Mouse (Mus musculus) bone marrow macrophage, adult 2 months (primary cell): ENCODE measurements at regions not wholly inside any gene's neighbourhood (a gene's known extent, or its start where the extent isn't known, plus 50 kb on each side); places are given as distances from the start of the nearest gene placed in this dataset.

Source experiments
- H3K27ac ChIP-seq: 2 replicates; pipeline ENCODE4 v1.5.1; 2012; ENCODE audit warnings: low read depth, low read length; ENCODE audit not compliant: insufficient read depth
- H3K4me1 ChIP-seq: 2 replicates; pipeline ENCODE4 v1.6.1; 2012; ENCODE audit warnings: low read length; ENCODE audit not compliant: control insufficient read depth, insufficient read depth
- H3K4me3 ChIP-seq: 2 replicates; pipeline ENCODE4 v1.5.1; 2012; ENCODE audit warnings: mild to moderate bottlenecking, low read length, moderate library complexity; ENCODE audit not compliant: insufficient read depth
- CTCF ChIP-seq: IDR thresholded peaks from 2 replicates; pipeline ENCODE4 v1.5.1; 2012; ENCODE audit warnings: low read depth, mild to moderate bottlenecking, low read length, moderate library complexity
- POLR2A ChIP-seq: IDR thresholded peaks from 2 replicates; pipeline ENCODE4 v1.6.1; 2012; ENCODE audit warnings: mild to moderate bottlenecking, low read depth, low read length, borderline replicate concordance

DNA sequence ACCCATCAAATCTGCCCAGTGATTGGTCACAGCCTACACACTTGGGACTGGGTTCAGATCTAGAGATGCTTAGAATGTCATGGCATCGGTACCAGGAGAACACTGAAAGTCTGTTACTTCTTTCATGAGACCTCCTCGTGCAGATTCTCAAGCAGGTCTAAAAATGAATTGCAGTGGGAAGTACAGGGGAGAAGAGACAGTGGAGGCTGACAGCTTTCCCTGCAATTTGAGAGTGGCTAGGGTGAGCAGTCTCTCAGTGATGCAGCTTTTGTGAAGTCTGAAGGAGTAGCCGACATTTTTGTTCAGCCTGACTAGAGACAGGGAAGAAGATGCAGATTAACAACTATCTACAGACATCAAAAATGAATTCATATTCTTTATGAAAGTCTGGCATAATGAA is 112.5 kb downstream of the Fam198b start:
- Histone ChIP-seq H3K27ac (no peak overlapping the region), H3K4me3 (no peak overlapping the region), H3K4me1 (no peaks in the 10 kb centered on the region)
- TF ChIP-seq POLR2A = no peak
- no peak for TF ChIP-seq CTCF

DNA sequence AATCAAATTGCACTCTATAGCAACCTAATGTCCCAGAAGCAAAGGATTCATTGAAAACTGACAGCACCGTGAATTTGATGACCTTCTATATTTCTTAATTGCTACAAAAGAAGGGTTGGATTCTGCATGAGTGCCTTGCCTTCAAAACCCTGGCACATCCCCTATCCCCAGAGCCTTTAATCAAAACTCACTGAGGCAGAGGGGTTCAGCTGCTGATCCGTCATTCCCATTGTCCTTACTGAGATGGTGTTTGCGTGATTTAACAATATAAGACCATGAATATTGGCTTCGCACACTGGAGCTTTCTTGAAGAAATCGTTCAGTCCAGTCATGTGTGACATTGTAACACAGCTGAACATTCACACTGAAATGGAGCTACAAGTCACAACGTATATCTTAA is 118.0 kb downstream of the Fam198b start:
- H3K4me1 ChIP-seq = no peaks in the 10 kb centered on the region
- TF ChIP-seq POLR2A (no peak), CTCF (no peak)
- no peak overlapping the region for H3K4me3 ChIP-seq
- no peak overlapping the region for H3K27ac ChIP-seq

DNA sequence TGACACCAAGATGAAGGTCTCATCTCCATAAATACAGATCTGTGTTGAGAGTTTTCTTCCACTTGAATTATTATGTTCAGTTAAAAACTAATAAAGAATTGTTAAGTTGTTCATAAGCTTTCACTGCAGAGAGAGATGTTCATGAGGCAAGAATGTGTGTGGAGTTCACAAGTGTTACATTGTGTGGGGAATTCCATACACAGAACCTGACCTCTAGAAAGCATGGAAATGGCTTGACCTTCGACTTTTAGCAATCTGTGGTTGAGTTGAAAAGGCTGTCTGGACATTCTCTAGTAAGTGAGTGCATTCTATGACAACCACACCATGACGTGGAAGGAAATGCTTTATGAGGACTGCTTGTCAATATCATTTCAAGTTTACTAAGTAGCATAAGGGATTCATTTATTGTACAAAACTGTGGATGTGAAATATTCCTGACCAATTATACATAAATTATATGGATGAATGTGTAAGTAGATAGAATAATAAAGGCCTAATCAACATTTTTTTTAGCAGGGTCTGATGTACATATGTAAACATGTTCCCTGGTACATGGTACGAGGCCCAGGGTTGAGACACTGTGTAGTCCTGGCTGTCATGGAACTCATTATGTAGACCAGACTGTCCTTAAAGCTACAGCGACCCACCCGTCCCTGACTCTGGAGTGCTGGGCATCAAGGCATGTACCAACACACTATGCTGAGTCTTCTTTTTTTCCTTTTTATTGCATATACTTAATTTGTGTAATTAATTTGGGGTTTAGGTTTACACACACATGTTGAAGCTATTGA is 119.2 kb downstream of the Fam198b start:
- Histone ChIP-seq H3K27ac (no peak overlapping the region), H3K4me3 (no peak overlapping the region), H3K4me1 (no peaks in the 10 kb centered on the region)
- TF ChIP-seq CTCF (no peak), POLR2A (no peak)

- H3K27ac ChIP-seq = no peak overlapping the region
- no peak overlapping the region for H3K4me3 ChIP-seq
- H3K4me1 ChIP-seq = no peaks in the 10 kb centered on the region
- TF ChIP-seq POLR2A (no peak), CTCF (no peak)
Measured at GRCm38 (mm10) chr3:80004556-80004955, 120.2 kb downstream of the Fam198b start.

DNA sequence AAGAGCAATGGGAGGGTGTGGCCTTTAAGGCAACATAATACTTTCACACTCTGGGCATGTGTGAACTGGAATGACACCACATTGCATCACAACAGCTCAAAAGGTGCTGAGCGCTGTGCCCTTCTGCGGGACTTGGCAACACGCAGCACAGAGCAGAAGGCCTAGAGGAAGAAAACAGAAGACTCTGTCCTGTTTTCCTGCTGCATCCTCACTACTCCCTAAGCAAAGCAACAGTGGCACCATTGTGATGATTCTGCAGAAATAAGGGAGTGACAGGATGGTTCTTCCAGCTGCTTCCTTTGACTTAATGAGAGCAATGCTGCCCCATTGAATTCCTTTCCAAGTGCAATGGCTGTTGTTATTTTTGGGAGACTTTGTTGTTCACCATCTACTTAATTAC is 120.6 kb downstream of the Fam198b start:
- TF ChIP-seq POLR2A (no peak), CTCF (no peak)
- Histone ChIP-seq H3K4me1 (no peaks in the 10 kb centered on the region), H3K4me3 (no peak overlapping the region), H3K27ac (no peak overlapping the region)

DNA sequence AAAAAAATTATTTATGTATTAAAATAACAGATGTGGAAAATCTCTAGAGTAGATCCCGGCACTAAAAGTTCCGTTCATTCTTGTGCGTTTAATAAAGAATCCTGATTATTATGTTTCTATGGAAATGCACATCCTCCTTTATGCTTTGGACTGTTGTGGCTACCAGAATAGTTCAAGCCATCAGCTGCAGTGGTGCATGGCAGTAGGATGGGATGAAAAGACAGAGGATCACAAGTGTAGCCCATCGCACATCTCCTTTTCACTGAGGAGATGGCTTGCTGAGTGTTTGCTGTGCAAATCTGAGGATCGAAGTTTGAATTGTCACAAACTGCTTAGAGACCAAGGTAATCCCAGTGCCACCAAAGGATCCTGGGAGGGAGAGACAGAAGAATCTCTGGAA is 121.0 kb downstream of the Fam198b start:
- TF ChIP-seq POLR2A (no peak), CTCF (no peak)
- no peak overlapping the region for H3K4me3 ChIP-seq
- no peaks in the 10 kb centered on the region for H3K4me1 ChIP-seq
- H3K27ac ChIP-seq = no peak overlapping the region

GRCm38 (mm10) chr3:80006263-80006662 is 121.9 kb downstream of the Fam198b start:
- no peaks in the 10 kb centered on the region for H3K4me1 ChIP-seq
- no peak overlapping the region for H3K4me3 ChIP-seq
- H3K27ac ChIP-seq = no peak overlapping the region
- TF ChIP-seq CTCF (no peak), POLR2A (no peak)

DNA sequence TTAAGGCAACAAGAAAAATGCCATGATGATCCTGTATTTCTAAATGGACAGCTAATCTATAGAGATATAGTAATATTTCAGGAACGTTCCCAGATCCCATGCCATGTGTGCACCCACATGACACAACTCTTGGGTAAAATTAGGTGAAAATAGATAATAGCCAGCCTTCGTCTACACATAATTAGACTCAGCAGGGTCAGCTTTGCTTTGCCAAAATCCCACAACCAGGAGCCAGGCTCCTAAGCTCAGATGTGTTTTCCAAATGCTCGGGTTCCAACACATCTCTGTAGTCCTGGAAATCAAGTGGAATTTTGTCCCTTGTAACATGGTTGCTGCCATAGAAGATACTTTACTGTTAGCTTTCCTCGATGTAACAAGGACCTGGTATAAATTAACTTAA is 122.7 kb downstream of the Fam198b start:
- TF ChIP-seq POLR2A = no peak
- TF ChIP-seq CTCF = no peak
- Histone ChIP-seq H3K27ac (no peak overlapping the region), H3K4me3 (no peak overlapping the region), H3K4me1 (no peaks in the 10 kb centered on the region)

GRCm38 (mm10) chr3:80009275-80009674 is 124.9 kb downstream of the Fam198b start:
- no peak for TF ChIP-seq POLR2A
- Histone ChIP-seq H3K4me3 (no peak overlapping the region), H3K4me1 (no peaks in the 10 kb centered on the region), H3K27ac (no peak overlapping the region)

- H3K4me3 ChIP-seq = no peak overlapping the region
- H3K4me1 ChIP-seq = no peaks in the 10 kb centered on the region
- no peak for TF ChIP-seq POLR2A
- TF ChIP-seq CTCF = no peak
- no peak overlapping the region for H3K27ac ChIP-seq
Measured at GRCm38 (mm10) chr3:80025795-80026194, 141.5 kb downstream of the Fam198b start.

DNA sequence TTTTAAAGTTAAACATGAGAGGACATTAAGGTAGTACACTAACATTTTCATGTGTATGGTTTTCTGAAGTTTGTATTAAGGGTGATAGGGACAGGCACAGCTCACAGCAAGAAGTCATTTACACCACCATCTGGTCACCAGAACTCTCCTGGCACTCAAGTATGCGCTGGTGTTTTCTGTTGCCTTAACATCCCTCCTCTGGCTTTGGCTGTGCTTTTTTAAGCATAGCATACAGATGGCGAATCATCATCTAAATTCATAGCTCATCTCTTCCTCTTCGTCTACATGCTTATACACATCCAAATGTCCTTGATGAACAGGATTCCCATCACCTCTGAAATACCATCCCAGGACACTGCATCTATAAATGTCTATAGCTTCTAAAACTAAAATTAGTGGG is 148.7 kb downstream of the Fam198b start:
- H3K4me1 ChIP-seq = no peaks in the 10 kb centered on the region
- H3K27ac ChIP-seq = no peak overlapping the region
- H3K4me3 ChIP-seq = no peak overlapping the region
- no peak for TF ChIP-seq POLR2A
- no peak for TF ChIP-seq CTCF
